Mouse (Mus musculus): ENCODE measurements around the gene Olfr1323. TPM values are rescaled to one million over a fixed set of nuclear protein-coding genes. Genes with fewer than 3 reads are reported as not detected.

The Olfr1323 gene
- not detected in 2 replicates for polyA plus RNA-seq (2014; fragmentation: Nextera tagmentation; extraction: Ambion mirVana)

DNA sequence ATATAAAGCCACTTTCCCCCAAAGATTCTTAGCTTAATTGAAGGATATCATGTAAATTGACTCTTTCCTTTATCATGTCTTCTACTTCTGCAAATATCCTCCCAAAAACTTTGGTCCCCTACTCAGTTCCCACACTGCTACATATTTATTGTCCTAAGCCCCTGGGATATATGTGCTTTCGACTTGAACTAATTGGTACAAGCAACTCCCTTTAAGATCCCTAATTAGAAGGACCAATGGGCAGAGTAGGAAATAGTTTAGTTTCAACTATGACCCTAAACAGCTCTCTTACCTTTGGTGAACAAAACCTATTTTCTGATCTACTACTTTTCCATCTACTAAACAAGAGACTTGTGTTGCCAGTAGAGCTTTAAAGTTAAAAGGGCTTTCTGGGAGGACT lies at the start of gene Olfr1323:
Olfr1323 (minus strand) TSS at position 101 of the 400 bp plus-strand sequence.
- Histone ChIP-seq H3K9ac (ENCODE audit: low read depth, low read length) (no peak within 1 kb of the TSS), H3K4me2 (replicated peaks; ENCODE audit: low read depth, low read length) (no peak within 1 kb of the TSS), H3K27ac (ENCODE audit: low read depth, low read length) (no peak within 1 kb of the TSS), H3K9me3 (ENCODE audit: control insufficient read depth, low read length) (no peaks in the 10 kb centered on the region), H3K4me1 (ENCODE audit: control insufficient read depth, insufficient read depth, low read length) (no peaks in the 10 kb centered on the region), H3K36me3 (ENCODE audit: control insufficient read depth, insufficient read depth, low read length) (no peaks in the 10 kb centered on the region), H3K4me3 (ENCODE audit: low read length) (no peak within 1 kb of the TSS), H3K27me3 (ENCODE audit: control insufficient read depth, insufficient read depth, low read length) (no peaks in the 10 kb centered on the region)
- 60% methylated on average over 1 of the region's 1 CpGs for WGBS
- no peak for ATAC-seq (ENCODE audit: low FRiP score, low TSS enrichment)

DNA sequence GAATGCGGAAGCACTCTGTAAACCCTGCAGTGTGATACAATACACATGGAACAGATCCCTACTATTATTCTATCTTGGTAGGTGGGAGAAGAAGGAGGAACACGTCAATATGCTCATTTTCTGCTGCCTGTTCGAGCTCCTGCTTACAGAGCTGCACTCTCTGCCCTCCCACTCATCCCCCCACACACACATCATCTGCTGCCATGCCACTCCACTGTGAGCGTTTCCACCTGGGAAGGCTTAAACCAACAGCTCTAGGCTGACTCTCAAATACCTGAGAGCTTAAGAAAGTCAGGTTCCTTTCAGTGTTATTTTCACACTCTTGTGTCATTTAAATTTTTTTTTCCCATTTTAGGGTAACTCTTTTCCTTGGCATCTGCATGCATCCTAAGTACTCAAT lies 6.9 kb downstream of the Olfr1323 start:
- Histone ChIP-seq H3K9me3 (ENCODE audit: control insufficient read depth, low read length) (no peaks in the 10 kb centered on the region), H3K4me2 (replicated peaks; ENCODE audit: low read depth, low read length) (no peak overlapping the region), H3K27me3 (ENCODE audit: control insufficient read depth, insufficient read depth, low read length) (no peaks in the 10 kb centered on the region), H3K4me3 (ENCODE audit: low read length) (no peak overlapping the region), H3K9ac (ENCODE audit: low read depth, low read length) (no peak overlapping the region), H3K36me3 (ENCODE audit: control insufficient read depth, insufficient read depth, low read length) (no peaks in the 10 kb centered on the region), H3K27ac (ENCODE audit: low read depth, low read length) (no peak overlapping the region), H3K4me1 (ENCODE audit: control insufficient read depth, insufficient read depth, low read length) (no peaks in the 10 kb centered on the region)
- ATAC-seq (ENCODE audit: low FRiP score, low TSS enrichment), result peak; percentile 78; the same call in 1 of the 2 replicates
- WGBS, result 33% methylated on average over 4 of the region's 4 CpGs

Other genes starting within 250 kb of the Olfr1323 start
- gene Igsf1, start 221.6 kb downstream of the Olfr1323 start, polyA plus RNA-seq (2014; fragmentation: Nextera tagmentation; extraction: Ambion mirVana), result 4.2 and 5.4 TPM in 2 replicates
- not detected in 2 replicates for gene Olfr1322, start 127.9 kb downstream of the Olfr1323 start, polyA plus RNA-seq (2014; fragmentation: Nextera tagmentation; extraction: Ambion mirVana)

Data from kidney, embryonic 14.5 days (tissue).